Mouse (Mus musculus) liver, embryonic 14.5 days (tissue): Measurements from ENCODE around the gene 1700001C19Rik. TPM values are rescaled to one million over a fixed set of nuclear protein-coding genes. Genes with fewer than 3 reads are reported as not detected.

Experiments used
- ATAC-seq: fragments of 200-750 bp; cut with Nextera tagmentation; 2 replicates; pipeline ENCODE4 v1.8.0; 2017; ENCODE audit warnings: moderate number of reproducible peaks, mild to moderate bottlenecking, moderate library complexity; ENCODE audit not compliant: insufficient read depth
- DNase-seq, 3 experiments: peaks; one replicate each; pipeline ENCODE4 v3.0.0-alpha.2; 2012 to 2013; ENCODE audit warnings: low read depth in 3 of 3, low spot score in 3 of 3
- H3K27ac ChIP-seq: fragments of 300-500 bp; sonication (generic); 2 replicates; pipeline ENCODE4 v1.5.1; 2014; ENCODE audit warnings: moderate library complexity, mild to moderate bottlenecking, control low read depth, inconsistent platforms
- H3K27me3 ChIP-seq: fragments of 300-500 bp; sonication (generic); 2 replicates; pipeline ENCODE4 v1.6.1; 2014; ENCODE audit warnings: mild to moderate bottlenecking, low read length, moderate library complexity; ENCODE audit not compliant: control insufficient read depth, insufficient read depth
- H3K36me3 ChIP-seq: fragments of 300-500 bp; sonication (generic); replicated peaks from 2 replicates; pipeline ENCODE4 v1.6.1; 2014; ENCODE audit warnings: low read depth; ENCODE audit not compliant: control insufficient read depth, insufficient read depth
- H3K4me1 ChIP-seq, 2 experiments: fragments of 200-500 bp in 1 of 2; fragments of 300-500 bp in 1 of 2; sonication (generic) in 1 of 2; replicated peaks; 2 replicates each; pipeline ENCODE4 v1.6.1; 2012 to 2014; ENCODE audit warnings: antibody characterized with exemption in 1 of 2, inconsistent platforms in 1 of 2, low read length in 1 of 2; ENCODE audit not compliant: control insufficient read depth in 2 of 2, insufficient read depth in 2 of 2
- H3K4me2 ChIP-seq: fragments of 300-500 bp; sonication (generic); 2 replicates; pipeline ENCODE4 v1.6.1; 2014; ENCODE audit warnings: low read depth, mild to moderate bottlenecking, control low read depth, moderate library complexity
- H3K4me3 ChIP-seq, 2 experiments: fragments of 200-500 bp in 1 of 2; fragments of 300-500 bp in 1 of 2; sonication (generic) in 1 of 2; 2 replicates each; pipeline ENCODE4 v1.5.1; 2012 to 2014; ENCODE audit warnings: low read depth in 2 of 2, low read length in 2 of 2, mild to moderate bottlenecking in 2 of 2, control low read depth in 1 of 2, inconsistent platforms in 1 of 2, moderate library complexity in 1 of 2; ENCODE audit not compliant: insufficient read depth in 1 of 2
- H3K9ac ChIP-seq: fragments of 300-500 bp; sonication (generic); replicated peaks from 2 replicates; pipeline ENCODE4 v1.6.1; 2014; ENCODE audit warnings: mild to moderate bottlenecking, control low read depth, moderate library complexity
- H3K9me3 ChIP-seq: fragments of 300-500 bp; sonication (generic); 2 replicates; pipeline ENCODE4 v1.6.1; 2016; ENCODE audit warnings: low read length, mixed read lengths; ENCODE audit not compliant: control insufficient read depth
- CTCF ChIP-seq: IDR thresholded peaks from 2 replicates; pipeline ENCODE4 v1.5.1; 2016; ENCODE audit warnings: antibody characterized with exemption, low read depth, control low read depth
- EP300 ChIP-seq: IDR thresholded peaks from 2 replicates; pipeline ENCODE4 v1.6.1; 2016; ENCODE audit warnings: antibody characterized with exemption, low read depth
- whole genome bisulfite sequencing: fragments of 180-500 bp; shearing (Covaris S2); extraction: QIAGEN DNeasy Blood & Tissue Kit; methylation state at CpG from one replicate; pipeline ENCODE4 v1.1.7; 2014; ENCODE audit not compliant: insufficient replicate concordance; 5-methylcytosine and 5-hydroxymethylcytosine counted together
- polyA plus RNA-seq, 2 experiments: library from polyadenylated mRNA; depleted of rRNA in 1 of 2; stranded (reverse) in 1 of 2; unstranded in 1 of 2; fragments of >200 nt; fragmentation: Nextera tagmentation in 1 of 2; extraction: Ambion mirVana in 1 of 2; gene quantifications; 2 replicates each; pipeline versions ENCODE4 v1.2.1 to v1.2.3; 2012 to 2014

1700001C19Rik gene
- polyA plus RNA-seq, 2 experiments, result 0.89 to 1.1 TPM

DNA sequence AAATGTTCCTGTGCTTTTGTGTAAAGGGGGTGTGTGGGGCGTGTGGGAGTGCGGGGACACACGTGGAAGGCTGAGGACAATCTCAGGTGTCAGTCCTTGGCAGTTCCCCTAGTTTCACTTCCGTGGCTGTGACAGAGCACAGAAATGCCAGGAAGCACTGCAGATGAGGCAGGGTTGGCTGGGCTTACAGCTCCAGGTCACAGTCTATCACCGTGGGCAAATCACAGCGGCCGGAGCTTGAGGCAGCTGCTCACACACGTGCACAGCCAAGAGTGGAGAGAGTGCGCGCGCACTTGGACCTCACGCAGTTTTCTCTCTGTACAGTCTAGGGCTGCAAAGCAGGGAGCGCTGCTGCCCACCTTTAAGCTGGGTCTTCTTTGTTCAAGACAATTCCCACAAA, 21.1 kb upstream of the 1700001C19Rik start:
- Histone ChIP-seq H3K4me3 (no peak overlapping the region), H3K4me1 (peaks cover 0 to 24% of the 10 kb centered on the region in 2 experiments; a peak in 3 of 4 replicates), H3K9ac (no peak overlapping the region), H3K27me3 (no peaks in the 10 kb centered on the region), H3K9me3 (no peaks in the 10 kb centered on the region), H3K27ac (no peak overlapping the region), H3K4me2 (no peak overlapping the region), H3K36me3 (no peaks in the 10 kb centered on the region)
- 63% methylated on average over 13 of the region's 13 CpGs for WGBS
- no peak for TF ChIP-seq EP300
- TF ChIP-seq CTCF, result no peak
- DNase-seq, result no peak
- no peak for ATAC-seq

DNA sequence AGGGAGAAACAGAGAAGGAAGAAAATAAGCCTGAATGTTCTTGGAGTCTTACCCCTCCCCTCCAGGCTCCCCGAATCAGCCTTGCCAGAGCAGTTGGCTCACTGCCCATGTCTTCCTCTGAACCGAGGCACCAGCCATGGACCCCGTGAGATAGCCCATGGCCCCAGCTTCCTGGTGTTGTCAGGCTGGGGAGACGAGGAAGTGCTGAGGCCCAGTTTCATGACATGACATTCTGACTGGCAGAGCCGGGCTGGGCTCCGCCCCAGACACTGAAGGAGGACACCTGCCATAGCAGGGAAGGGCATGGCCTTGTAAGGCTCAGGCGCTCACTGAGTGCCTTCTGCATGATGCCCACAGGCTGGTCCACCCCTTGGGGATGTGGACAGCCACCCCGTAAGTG, 17.5 kb upstream of the 1700001C19Rik start:
- TF ChIP-seq EP300 (no peak), CTCF (no peak)

DNA sequence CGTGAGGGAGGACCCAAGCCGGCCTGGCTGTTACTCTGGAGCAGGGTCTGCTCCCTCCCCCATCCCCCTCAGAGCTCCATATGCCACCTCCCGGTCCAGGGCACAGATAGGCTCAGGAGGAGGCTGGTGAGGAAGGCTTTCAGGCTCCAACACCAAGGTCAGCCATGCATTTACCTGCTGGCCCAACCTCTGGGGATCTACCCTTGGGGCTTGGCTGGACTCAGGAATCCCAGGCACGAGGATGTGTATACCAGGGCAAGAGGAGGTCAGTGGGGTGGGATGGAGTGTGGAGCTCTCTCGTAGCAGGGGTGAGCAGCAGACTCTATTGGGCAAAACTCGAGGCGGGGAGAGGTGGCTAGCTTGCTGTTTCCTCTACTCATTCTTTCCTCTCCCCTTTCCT, 15.7 kb upstream of the 1700001C19Rik start:
- WGBS, result 55% methylated on average over 7 of the region's 7 CpGs
- ATAC-seq, result no peak

More for the DNA sequence above, 17.5 kb upstream of the 1700001C19Rik start:
- H3K36me3 ChIP-seq, result no peaks in the 10 kb centered on the region
- no peak overlapping the region for H3K4me3 ChIP-seq
- no peaks in the 10 kb centered on the region for H3K9me3 ChIP-seq
- peaks cover 0 to 18% of the 10 kb centered on the region in 2 experiments; a peak in 3 of 4 replicates for H3K4me1 ChIP-seq
- H3K9ac ChIP-seq, result no peak overlapping the region
- peak overlapping the region; percentile 8; the same call in 1 of the 2 replicates for H3K4me2 ChIP-seq
- ATAC-seq, result peak; percentile 74; the same call in 1 of the 2 replicates
- 25% methylated on average over 8 of the region's 8 CpGs for WGBS
- no peak for DNase-seq
- no peaks in the 10 kb centered on the region for H3K27me3 ChIP-seq
- H3K27ac ChIP-seq, result no peak overlapping the region

DNA sequence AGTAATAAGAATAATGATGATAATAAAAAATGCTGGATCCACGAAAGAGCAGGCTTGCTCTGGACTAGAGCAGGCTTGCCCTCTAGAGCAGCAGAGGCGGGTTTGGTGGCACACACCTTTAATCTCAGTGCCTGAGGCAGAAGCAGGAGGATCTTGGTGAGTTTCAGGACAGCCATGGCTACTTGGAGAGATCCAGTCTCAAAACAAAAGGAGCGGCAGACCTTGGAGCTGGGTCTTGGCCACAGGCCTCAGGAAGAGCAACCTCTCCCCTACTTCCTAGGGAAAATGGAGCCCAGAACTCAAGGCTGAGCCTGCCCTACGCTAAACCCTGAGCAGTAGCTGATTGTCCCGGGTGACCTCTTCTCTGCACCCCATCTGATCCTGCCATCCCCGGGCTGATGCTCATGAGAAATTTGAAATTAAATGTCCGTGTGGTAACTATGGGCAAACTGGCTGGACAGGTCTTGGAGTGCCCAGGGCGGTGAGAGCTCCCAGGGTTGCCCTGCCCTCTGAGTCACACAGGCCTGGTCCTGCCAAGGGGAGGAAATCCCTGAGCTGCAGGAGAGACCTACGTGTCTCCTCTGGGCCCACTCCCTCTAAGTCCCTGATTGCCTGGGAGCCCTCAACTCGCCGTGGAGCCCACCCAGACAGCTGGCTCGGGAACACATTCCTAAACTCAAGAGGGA, 13.8 kb upstream of the 1700001C19Rik start:
- WGBS, result 66% methylated on average over 12 of the region's 12 CpGs
- H3K9me3 ChIP-seq, result no peaks in the 10 kb centered on the region
- TF ChIP-seq CTCF, result no peak
- TF ChIP-seq EP300, result no peak
- H3K9ac ChIP-seq, result no peak overlapping the region
- H3K27me3 ChIP-seq, result no peaks in the 10 kb centered on the region
- H3K4me2 ChIP-seq, result no peak overlapping the region
- peaks cover 6 to 31% of the 10 kb centered on the region in 2 experiments for H3K4me1 ChIP-seq
- DNase-seq (no peak), ATAC-seq (no peak)
- no peak overlapping the region for H3K27ac ChIP-seq
- no peak overlapping the region for H3K4me3 ChIP-seq
- H3K36me3 ChIP-seq, result no peaks in the 10 kb centered on the region

More for the DNA sequence above, 15.7 kb upstream of the 1700001C19Rik start:
- TF ChIP-seq CTCF, result no peak
- TF ChIP-seq EP300, result no peak
- Histone ChIP-seq H3K36me3 (no peaks in the 10 kb centered on the region), H3K4me1 (peaks cover 0 to 26% of the 10 kb centered on the region in 2 experiments), H3K27me3 (no peaks in the 10 kb centered on the region), H3K9ac (no peak overlapping the region), H3K4me2 (no peak overlapping the region), H3K9me3 (no peaks in the 10 kb centered on the region), H3K4me3 (no peak overlapping the region), H3K27ac (no peak overlapping the region)
- DNase-seq, result no peak

DNA sequence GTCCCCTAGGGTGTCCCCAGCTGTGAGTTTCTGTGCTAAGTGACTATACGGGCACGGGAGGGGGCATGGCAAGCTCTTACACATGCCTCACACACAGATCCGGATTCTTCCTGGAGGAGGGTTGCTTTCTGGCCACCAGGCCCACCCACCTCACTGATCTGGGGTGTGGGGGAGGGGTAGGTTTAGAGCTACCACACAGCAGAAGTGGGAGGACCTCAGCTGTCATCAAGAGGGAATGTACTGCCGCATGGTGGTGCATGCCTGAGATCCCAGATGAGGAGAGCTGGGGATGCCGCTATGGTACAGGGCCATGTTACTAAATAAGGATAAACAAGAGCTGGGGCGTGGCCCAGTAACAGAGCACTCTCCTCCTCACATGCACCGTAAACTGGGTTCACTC, 13.1 kb upstream of the 1700001C19Rik start:
- no peaks in the 10 kb centered on the region for H3K9me3 ChIP-seq
- no peak overlapping the region for H3K4me2 ChIP-seq
- H3K27ac ChIP-seq, result no peak overlapping the region
- TF ChIP-seq CTCF (no peak), EP300 (no peak)
- no peak for DNase-seq
- H3K4me3 ChIP-seq, result no peak overlapping the region
- 46% methylated on average over 7 of the region's 7 CpGs for WGBS
- H3K9ac ChIP-seq, result no peak overlapping the region
- no peaks in the 10 kb centered on the region for H3K36me3 ChIP-seq
- ATAC-seq, result no peak
- peaks cover 8 to 35% of the 10 kb centered on the region in 2 experiments for H3K4me1 ChIP-seq
- no peaks in the 10 kb centered on the region for H3K27me3 ChIP-seq
